ENCODE assay signal across 41 mouse cellular contexts in genomic region chr4:155428442-155428841, GRCm38 (mm10). TPM values are rescaled to one million over a fixed set of nuclear protein-coding genes. Genes with fewer than 3 reads are reported as not detected.
"Had no signal": no experiment of that assay in that cellular context is flagged by ENCODE, and none has a peak within 500 bp of the region (broad histone marks: within the 10 kb centered on the region; RNA-seq: fewer than 3 reads in every experiment).

No protein-coding gene starts in this region.

- H3K9me3 ChIP-seq: heart, embryonic 10.5 days; heart, embryonic 13.5 days; heart, embryonic 15.5 days; hindbrain, embryonic 13.5 days; hindbrain, embryonic 15.5 days; intestine, embryonic 15.5 days; kidney, embryonic 15.5 days had no signal

- DNase-seq: heart, postnatal 10 days; heart, postnatal 14 days; heart, postnatal 36 days; heart, postnatal 4 days; kidney, adult 11 months; kidney, adult 18-20 months; kidney, adult 2 months; kidney, adult 8-10 months; kidney, adult 9 months; kidney, postnatal 10 days; kidney, postnatal 14 days; kidney, postnatal 25 days; kidney, postnatal 36 days; kidney, postnatal 4 days; layer of hippocampus, adult 9-11 months; layer of hippocampus, postnatal 36 days had no signal

- H3K4me1 ChIP-seq: heart, embryonic 10.5 days; heart, embryonic 12.5 days; heart, embryonic 13.5 days; heart, embryonic 15.5 days; hindbrain, embryonic 10.5 days; hindbrain, embryonic 13.5 days; hindbrain, embryonic 15.5 days; intestine, embryonic 15.5 days; kidney, embryonic 15.5 days had no signal

- H3K9ac ChIP-seq: heart, embryonic 12.5 days; heart, embryonic 13.5 days; heart, embryonic 15.5 days; hindbrain, embryonic 13.5 days; hindbrain, embryonic 14.5 days; hindbrain, embryonic 15.5 days; intestine, embryonic 15.5 days; kidney, embryonic 15.5 days had no signal

- H3K36me3 ChIP-seq: heart, embryonic 10.5 days; heart, embryonic 12.5 days; heart, embryonic 13.5 days; heart, embryonic 15.5 days; hindbrain, embryonic 10.5 days; hindbrain, embryonic 13.5 days; hindbrain, embryonic 15.5 days; intestine, embryonic 15.5 days; kidney, embryonic 15.5 days had no signal

- H3K4me2 ChIP-seq: heart, embryonic 11.5 days; heart, embryonic 12.5 days; heart, embryonic 13.5 days; heart, embryonic 15.5 days; hindbrain, embryonic 13.5 days; hindbrain, embryonic 14.5 days; hindbrain, embryonic 15.5 days; intestine, embryonic 15.5 days; kidney, embryonic 15.5 days had no signal

- ATAC-seq: hindbrain, embryonic 16.5 days; inflammation-experienced regulatory T-cells, adult 6 months; intestine, embryonic 15.5 days; intestine, embryonic 16.5 days; intestine, postnatal 0 days had no signal

- H3K27me3 ChIP-seq: heart, embryonic 13.5 days; hindbrain, embryonic 13.5 days; hindbrain, embryonic 15.5 days; intestine, embryonic 15.5 days; kidney, embryonic 15.5 days had no signal

- H3K4me3 ChIP-seq: heart, embryonic 10.5 days; heart, embryonic 12.5 days; heart, embryonic 13.5 days; heart, embryonic 15.5 days; hindbrain, embryonic 10.5 days; hindbrain, embryonic 13.5 days; hindbrain, embryonic 15.5 days; intestine, embryonic 15.5 days; kidney, embryonic 15.5 days; layer of hippocampus, adult 2 months; left cerebral cortex, adult 2 months had no signal

- H3K27ac ChIP-seq: heart, embryonic 10.5 days; heart, embryonic 13.5 days; heart, embryonic 15.5 days; hindbrain, embryonic 10.5 days; hindbrain, embryonic 13.5 days; hindbrain, embryonic 14.5 days; hindbrain, embryonic 15.5 days; intestine, embryonic 15.5 days; kidney, embryonic 15.5 days; kidney, postnatal 0 days; layer of hippocampus, adult 2 months; left cerebral cortex, adult 2 months had no signal

RNA-seq across cellular contexts. Expression of gene Gabrd, which starts 30.5 kb away (rescaled TPM):
- total RNA-seq: heart, postnatal 10 days; heart, postnatal 14 days; heart, postnatal 25 days; heart, postnatal 36 days; heart, postnatal 4 days had no signal
- polyA plus RNA-seq: heart, embryonic 10.5 days; heart, embryonic 12.5 days; heart, embryonic 13.5 days; heart, embryonic 14.5 days; heart, embryonic 15.5 days; heart, postnatal 0 days; hindbrain, embryonic 10.5 days; hindbrain, embryonic 11.5 days; kidney, embryonic 14.5 days; kidney, embryonic 15.5 days had no signal

RNA-seq across cellular contexts. Expression of gene Tmem52, which starts 40.5 kb away (rescaled TPM):
- total RNA-seq: heart, postnatal 4 days; hematopoietic stem cell, adult 5-6 weeks had no signal
- polyA plus RNA-seq: heart, embryonic 10.5 days; heart, embryonic 11.5 days; heart, embryonic 12.5 days; heart, embryonic 13.5 days; heart, embryonic 14.5 days; heart, embryonic 15.5 days; heart, embryonic 16.5 days; hindbrain, embryonic 13.5 days; inflammation-experienced regulatory T-cells, adult 6 months had no signal
